Mouse (Mus musculus): ENCODE measurements around the gene Metap2. TPM values are rescaled to one million over a fixed set of nuclear protein-coding genes. Genes with fewer than 3 reads are reported as not detected.
"Not testable (repeated sequence)": the region's sequence is repeated elsewhere in the genome, so short reads cannot be mapped to it uniquely, and the experiment has no call there.

Metap2 gene
- polyA plus RNA-seq, 1 experiment = 95.5 TPM

DNA sequence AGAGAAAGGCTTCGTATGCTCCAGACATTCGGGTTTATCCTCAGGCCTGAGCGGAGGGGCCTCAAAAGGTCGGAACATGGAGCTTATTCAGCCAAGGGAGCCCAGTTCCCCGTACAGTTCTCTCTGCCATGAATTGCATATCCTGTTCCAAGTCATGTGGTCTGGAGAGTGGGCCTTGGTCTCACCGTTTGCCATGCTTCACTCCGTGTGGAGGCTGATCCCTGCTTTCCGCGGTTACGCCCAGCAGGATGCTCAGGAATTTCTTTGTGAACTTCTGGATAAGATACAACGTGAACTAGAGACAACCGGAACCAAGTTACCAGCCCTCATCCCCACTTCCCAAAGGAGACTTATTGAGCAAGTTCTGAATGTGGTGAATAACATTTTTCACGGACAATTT is 50.2 kb downstream of the Metap2 start:
- no peak for DNase-seq (ENCODE audit: low spot score)

DNA sequence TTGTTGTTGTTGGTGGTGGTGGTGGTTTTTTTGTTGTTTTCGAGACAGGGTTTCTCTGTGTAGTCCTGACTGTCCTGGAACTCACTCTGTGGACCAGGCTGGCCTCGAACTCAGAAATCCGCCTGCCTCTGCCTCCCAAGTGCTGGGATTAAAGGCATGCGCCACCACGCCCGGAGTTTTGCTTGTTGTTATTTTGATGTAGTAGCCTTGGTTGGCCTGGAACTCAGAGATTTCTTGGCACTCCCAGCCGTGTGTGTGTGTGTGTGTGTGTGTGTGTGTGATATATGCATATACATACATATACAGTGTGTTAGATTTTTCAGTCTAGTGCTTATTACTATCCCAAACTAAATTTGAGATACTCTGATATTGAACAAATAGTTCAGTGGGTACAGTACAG is 61.8 kb downstream of the Metap2 start:
- not testable (repeated sequence) for DNase-seq (ENCODE audit: low spot score)

DNA sequence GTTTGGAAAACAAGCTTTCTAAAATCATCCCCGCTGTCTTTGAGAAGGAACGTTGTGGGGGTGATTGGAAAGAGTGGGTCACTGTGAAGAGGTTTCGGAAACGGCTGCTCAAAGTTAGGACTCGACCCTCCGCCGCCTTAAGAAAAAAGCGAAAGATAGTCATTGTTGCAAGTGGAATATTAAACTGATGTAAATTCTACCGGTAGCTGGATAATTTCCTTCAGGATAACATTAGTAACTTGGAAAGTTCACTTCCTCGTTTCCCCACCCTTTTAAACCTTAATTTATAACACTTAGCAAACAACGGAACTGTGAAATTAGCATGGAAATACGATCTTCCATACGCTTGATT is 62.5 kb downstream of the Metap2 start:
- DNase-seq (ENCODE audit: low spot score) = no peak

DNA sequence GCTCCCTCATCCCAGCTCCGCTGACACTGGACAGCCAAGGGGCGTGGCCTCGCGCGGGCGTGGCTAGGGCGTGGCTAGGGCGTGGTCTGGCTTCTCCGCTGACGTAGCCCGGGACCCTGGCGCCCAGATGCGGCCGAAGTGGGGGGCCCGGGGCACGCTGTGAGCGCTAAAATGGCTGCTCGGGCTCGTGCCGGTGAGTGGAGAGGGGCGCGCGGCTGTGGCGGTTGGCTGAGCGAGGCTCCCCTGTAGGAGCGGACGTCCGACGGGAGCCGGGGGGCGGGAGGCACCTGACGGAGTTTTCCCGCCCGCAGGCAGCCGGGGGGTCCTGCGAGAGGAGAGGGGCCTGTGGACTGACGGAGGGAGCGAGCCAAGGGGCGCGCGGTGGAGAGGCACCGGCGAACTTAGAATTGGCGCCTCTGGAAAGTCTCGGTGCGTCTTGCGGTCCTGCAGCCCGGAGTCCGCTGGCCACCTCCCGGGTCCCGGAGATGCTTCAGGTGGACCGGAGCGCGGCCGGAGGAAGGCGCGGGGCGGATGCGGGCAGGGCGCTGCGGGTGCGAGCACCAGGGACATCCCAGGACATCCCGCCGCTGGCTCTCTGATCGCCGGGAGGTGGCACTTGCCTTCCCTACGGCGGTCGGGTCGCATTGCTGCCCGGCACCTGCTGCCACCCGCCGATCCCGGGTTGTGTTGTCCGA is 63.0 kb downstream of the Metap2 start:
- DNase-seq (ENCODE audit: low spot score) = peak; percentile 27

DNA sequence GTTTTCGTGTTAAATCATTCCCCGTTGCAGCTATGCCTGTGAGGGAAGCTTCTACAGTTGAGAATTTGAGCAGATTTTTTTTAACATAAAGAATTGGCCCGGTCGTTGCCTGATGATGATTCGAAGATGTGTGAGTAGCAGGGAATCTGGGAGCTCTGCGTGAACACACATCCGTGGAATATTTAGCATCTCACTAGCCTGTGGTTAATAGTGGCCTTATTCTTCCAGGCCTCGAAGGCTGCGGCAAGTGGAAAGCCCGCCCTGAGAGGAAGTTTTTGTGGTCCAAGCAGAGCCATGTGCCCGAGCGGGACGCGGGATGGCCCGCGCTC is 63.6 kb downstream of the Metap2 start:
- DNase-seq (ENCODE audit: low spot score) = no peak

DNA sequence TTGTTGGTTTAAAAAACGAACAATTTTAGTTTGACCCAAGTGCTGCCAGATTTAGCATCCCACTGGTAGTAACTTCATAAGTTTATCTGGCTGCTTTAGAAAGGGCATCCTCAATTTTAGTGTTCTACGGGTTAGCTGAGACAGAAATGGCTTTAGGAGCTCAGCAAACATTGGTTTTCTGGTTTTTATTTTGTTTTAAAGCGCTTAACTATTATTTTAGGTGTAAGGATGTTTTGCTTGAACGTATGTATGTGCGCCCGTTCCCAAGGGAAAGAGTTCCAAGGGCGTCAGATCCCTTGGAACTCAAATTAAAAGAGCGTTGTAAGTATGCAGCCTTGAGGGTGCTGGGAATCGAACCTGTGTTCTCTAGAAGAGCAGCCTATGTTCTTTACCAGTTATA is 64.1 kb downstream of the Metap2 start:
- DNase-seq (ENCODE audit: low spot score) = no peak

DNA sequence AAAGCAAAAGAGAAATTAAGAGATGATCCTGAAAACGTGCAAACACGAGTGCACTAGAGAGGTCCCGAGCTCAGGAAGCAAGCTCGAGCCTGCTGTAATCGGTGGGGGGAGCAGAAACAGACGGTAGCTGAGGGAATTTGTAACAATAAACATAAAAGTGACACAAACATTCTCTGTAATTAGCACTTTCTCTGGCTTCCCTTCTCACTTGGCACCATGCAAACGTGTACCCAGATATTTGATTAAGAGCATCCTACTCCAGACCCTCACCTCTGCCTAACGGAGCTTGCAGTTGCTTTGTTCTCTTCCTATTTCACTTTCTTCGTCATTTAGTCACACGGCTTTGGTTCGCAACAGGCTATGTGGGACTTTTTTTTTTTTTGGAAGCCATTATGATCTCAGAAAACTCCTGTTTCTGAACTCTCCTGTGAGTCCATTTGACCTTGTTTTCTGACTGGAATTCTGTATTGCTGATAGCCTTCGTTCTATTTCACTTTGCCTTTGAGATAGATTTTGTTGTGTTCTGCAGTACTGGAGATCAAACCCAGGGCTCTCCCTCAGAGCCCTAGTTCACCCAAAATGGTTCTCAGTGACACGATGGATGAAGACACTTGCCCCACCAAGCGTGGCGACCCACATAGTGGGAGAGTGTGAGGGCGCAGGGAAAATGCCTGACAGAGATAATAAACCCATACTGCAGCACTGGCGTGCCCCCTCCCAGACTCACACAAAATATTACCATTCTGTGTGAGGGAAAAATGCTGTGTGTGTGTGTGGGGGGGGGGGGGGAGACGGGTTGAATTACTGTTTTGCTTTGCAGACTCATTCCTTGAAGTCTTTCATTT is 64.9 kb downstream of the Metap2 start:
- DNase-seq (ENCODE audit: low spot score) = no peak

DNA sequence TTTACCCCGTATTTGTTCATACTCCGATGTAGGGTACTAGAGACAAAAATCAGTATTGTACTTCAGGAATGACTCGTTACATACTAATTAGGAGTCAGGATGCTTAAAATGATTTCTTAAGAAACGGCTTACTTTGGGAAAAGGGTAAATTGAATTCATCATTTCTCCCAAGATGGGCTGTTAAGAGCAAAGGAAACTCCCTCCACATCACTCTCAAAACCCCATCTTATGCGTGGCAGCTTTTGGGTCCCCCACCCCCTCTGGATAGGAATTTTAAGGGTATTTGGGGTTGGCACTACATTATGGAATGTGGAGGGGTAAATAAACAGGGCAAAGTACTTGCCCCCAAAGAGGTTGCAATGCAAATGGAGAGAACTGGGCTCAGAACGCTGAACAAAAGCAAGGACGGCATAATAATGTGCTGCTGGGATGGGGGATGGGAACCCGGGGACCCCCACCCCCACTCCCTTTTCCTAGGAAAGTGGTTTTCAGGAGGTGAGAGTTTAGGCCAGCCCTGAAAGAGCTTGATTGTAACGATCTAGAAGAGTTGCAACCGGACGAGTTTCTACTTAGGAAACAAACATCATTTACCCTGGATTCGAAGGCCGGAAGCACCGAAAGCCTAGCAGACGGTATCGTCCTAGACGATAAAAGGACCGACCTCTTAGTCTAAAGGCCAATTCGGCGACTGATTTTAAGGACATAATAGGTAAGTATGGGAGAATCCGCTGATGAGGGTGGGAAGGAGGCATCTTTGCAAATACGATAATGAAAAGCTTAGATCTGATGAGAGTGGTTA is 65.8 kb downstream of the Metap2 start, which contains the start of gene Usp44:
Usp44 (plus strand) TSS at position 625 of the 799 bp plus-strand sequence.
- DNase-seq (ENCODE audit: low spot score) = no peak

DNA sequence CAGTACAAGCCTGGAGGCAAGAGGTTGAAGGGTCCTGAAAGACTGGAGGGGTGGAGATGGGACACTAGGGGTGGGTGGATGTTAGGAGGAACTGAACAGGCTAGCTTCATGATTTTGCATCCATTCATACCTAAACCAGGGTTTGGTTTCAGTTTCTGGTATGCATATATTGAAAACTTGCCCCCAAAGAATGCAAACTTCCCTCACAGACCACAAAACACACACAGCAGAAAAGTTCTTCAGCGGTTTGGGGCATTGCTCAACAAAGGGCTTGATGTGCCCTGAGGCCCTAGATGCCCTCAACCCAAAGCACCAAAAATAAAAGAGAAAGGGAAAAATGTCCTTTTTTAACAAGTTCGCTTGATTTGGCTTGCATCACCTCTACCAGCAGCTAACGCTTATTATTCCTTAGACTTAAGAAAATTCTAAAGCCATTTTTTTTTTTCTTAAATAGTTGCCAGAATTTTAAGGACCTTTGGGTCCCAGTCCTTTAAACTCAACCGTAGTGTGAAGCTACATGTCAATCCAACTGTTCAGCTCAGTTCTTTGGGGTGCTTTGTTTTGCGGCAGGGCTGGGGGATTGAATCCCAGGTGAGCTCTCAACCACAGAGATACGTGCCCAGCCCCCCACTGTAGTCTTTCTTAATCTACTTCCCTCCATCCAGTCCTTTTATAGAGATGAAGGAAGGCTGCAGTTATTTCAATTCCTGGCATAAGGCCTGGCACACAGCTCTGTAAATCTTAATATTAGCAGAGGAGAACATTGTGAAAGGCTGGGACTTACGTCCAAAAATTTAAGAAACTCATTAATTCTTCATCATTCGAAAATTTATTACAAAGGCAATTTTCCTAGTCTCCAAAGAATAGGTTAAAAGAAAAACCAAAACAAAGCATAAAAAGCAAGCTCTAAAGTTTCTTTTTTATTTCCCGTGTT is 66.7 kb downstream of the Metap2 start:
- DNase-seq (ENCODE audit: low spot score) = no peak

DNA sequence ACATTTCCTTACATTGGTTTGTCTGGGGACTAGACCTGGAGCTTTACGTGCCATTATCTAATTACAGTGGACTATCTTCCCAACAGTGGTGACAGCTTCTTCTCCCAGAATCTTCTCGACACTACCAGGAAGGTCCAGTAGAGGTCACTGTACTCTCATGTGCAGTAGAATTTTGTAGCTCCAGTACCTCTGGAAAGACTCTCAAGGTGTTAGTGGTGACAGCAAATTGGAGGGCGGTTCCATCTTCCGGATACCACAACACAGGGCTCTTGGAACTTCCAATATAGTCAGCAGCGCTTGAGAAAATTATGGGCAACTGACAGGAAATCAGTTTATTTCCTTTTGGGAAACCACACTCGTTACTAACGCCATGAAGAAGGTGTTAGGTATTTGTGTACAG is 78.2 kb downstream of the Metap2 start:
- DNase-seq (ENCODE audit: low spot score) = no peak

DNA sequence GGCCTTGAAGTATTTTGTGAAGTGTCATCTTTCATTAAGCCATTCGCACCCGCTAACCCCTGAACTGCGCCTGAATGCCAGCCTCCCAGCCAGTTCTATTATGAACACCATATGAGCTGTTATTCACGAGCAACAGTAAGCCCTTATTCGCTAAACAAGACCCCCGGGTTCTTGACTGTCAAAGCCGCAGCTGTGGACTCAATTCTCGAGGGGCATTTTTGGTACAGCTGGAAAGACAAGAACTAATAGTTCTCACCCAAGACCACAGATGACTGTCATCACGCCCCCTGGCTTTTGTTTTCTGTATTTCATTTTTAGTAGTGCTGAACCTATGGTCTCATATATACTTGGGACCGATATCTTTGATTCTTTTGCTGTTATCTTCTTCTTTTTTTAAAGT is 83.1 kb downstream of the Metap2 start:
- DNase-seq (ENCODE audit: low spot score) = no peak

DNA sequence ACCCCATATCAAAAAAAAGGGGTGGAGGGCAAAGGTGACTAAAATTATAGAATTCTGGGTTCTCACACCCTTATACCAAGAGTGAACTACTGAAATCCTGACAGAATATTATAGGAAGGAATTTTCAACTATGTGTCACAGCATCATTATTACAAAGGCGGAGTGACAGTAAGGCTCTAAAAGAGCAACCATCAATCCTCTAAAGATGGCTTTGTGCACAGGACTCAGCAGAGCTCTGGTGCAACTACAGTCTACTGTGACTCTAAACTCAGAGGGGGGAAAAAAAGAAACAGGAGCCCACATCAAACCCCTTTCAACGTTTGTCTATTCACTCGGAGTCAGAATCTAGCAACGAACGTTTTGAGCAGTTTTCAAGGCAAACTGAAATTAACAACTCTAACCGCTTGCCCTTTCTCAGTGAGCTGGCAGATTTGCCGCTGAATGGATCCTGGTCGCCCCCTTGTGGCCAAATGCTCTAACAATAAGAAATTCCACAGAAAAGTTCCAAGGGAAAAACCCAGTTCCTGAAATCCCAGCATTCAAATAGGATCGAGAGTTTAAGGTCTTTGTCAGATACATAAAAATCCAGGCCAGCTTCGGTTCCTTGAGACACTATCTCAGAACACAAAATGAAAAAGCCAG is 84.0 kb downstream of the Metap2 start:
- peak; percentile 40 for DNase-seq (ENCODE audit: low spot score)

DNA sequence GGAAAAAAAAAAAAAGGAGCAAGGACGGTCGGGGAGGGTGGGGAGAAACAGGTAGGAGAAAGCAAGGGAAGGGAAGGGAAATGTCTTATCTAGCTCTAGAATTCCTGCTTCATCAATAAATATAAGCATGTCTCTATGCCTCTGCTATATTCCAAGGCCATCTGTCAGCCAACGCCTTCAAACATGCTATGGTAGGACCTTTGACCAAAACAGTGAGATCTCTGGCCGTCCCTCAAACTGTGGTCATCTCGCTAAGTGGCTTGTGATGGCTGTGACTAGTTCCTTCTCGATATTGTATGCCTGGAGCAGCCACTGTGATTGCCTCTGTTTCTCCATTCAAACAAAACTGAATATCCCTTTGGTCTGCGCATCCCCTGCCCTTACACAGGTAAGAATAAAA is 84.8 kb downstream of the Metap2 start:
- DNase-seq (ENCODE audit: low spot score) = no peak

DNA sequence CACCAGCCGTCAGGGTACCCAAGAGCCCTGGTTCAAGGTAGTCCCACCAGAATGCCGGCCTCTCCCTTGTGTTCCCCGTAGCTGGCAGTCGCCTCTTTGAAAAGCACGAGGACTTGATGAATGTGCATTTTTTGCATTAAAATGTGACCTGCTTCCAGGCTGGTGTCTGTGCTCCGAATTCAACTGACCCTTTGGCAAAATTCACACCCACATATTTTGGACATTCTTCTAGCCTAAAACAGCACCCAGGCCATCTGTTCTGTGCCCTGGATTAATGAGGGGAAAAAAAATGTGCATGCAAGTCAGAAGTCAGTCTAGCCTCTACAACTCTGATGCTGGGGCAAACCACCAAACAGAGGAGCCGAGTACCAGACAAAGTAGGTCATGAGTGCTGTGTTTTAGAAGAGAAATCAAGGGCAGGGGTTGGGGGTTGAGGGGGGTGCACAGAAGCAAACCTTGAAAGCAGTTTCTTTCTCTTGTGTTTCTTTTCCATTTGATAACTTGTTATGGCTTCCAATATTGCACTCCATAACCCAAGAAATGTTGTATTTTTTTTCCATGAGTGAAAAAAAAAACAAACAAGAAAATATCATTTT is 86.2 kb downstream of the Metap2 start:
- DNase-seq (ENCODE audit: low spot score) = no peak

DNA sequence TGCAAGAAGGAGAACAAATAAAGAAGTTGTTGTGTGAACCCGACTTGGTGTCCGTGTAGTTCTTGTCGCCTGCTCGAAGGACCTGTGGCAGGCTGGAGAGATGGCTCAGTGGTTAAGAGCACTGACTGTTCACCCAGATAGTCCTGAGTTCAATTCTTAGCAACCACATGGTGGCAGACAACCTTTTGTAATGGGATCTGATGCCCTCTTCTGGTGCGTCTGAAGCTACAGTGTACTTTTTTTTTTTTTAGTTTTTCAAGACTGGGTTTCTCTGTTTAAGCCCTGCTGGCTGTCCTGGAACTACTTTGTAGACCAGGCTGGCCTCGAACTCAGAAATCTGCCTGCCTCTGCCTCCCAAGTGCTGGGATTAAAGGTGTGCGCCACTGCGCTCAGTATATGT is 87.5 kb downstream of the Metap2 start:
- not testable (repeated sequence) for DNase-seq (ENCODE audit: low spot score)

Other genes starting within 250 kb of the Metap2 start
- gene Usp44, start 65.5 kb downstream of the Metap2 start, polyA plus RNA-seq (2012; rRNA removed) = not detected in 2 replicates
- 16.5 and 19.1 TPM in 2 replicates for gene Vezt, start 138.7 kb upstream of the Metap2 start, polyA plus RNA-seq (2012; rRNA removed)
- 1.9 and 2.7 TPM in 2 replicates for gene Fgd6, start 138.9 kb upstream of the Metap2 start, polyA plus RNA-seq (2012; rRNA removed)

All from urinary bladder, adult 2 months (tissue).